ENCODE assay signal across 15 mouse cellular contexts in genomic region chr15:31972891-31973290, GRCm38 (mm10).
"Had no signal": no experiment of that assay in that cellular context is flagged by ENCODE, and none has a peak within 500 bp of the region (broad histone marks: within the 10 kb centered on the region; RNA-seq: fewer than 3 reads in every experiment).

No protein-coding gene starts in this region.

- DNase-seq: lung, adult 18-20 months; lung, embryonic 14.5 days; lung, postnatal 10 days; lung, postnatal 4 days; midbrain, embryonic 14.5 days; right cerebral cortex, postnatal 14 days; thymus, adult 2 months; thymus, postnatal 25 days; thymus, postnatal 4 days had no signal

- H3K36me3 ChIP-seq: midbrain, embryonic 10.5 days; midbrain, embryonic 12.5 days; neural tube, embryonic 12.5 days; stomach, embryonic 15.5 days had no signal

- H3K4me1 ChIP-seq: midbrain, embryonic 10.5 days; midbrain, embryonic 12.5 days; neural tube, embryonic 12.5 days; stomach, embryonic 15.5 days had no signal

- H3K9me3 ChIP-seq: midbrain, embryonic 10.5 days; midbrain, embryonic 12.5 days; neural tube, embryonic 12.5 days; stomach, embryonic 15.5 days had no signal

- H3K27ac ChIP-seq: midbrain, embryonic 10.5 days; midbrain, embryonic 12.5 days; neural tube, embryonic 12.5 days; stomach, embryonic 15.5 days; stomach, postnatal 0 days had no signal

- H3K27me3 ChIP-seq: midbrain, embryonic 12.5 days; neural tube, embryonic 12.5 days; stomach, embryonic 15.5 days had no signal

- ATAC-seq: midbrain, embryonic 16.5 days had no signal

- H3K4me3 ChIP-seq: midbrain, embryonic 10.5 days; midbrain, embryonic 12.5 days; neural tube, embryonic 12.5 days; stomach, embryonic 15.5 days had no signal

- H3K9ac ChIP-seq: lung, embryonic 14.5 days; midbrain, embryonic 12.5 days; neural tube, embryonic 12.5 days; stomach, embryonic 15.5 days had no signal

- H3K4me2 ChIP-seq: lung, embryonic 14.5 days; midbrain, embryonic 12.5 days; neural tube, embryonic 12.5 days; stomach, embryonic 15.5 days had no signal
